Mouse (Mus musculus): ENCODE measurements around the gene Fanci.

GRCm38 (mm10) chr7:79374017-79374416, 17.7 kb upstream of the Fanci start:
- TF ChIP-seq HCFC1 (IDR thresholded peaks at IDR 0.05; ENCODE audit: borderline replicate concordance, insufficient read depth, low read length), result no peak
- no peak for TF ChIP-seq ZNF384 (IDR thresholded peaks at IDR 0.05; ENCODE audit: low read depth, low read length)

Data from ES-E14 (cell line).